Mouse (Mus musculus) ES-Bruce4 (cell line): ENCODE data around the gene Kcnk5.

Source experiments
- CTCF ChIP-seq: IDR thresholded peaks from one replicate; pipeline ENCODE4 v1.8.1; 2011; ENCODE audit warnings: low read depth, low read length
- POLR2A ChIP-seq: IDR thresholded peaks from one replicate; pipeline ENCODE4 v1.8.1; 2011; ENCODE audit warnings: low read length; ENCODE audit not compliant: insufficient read depth

GRCm38 (mm10) chr14:20225525-20225924, 43.9 kb upstream of the Kcnk5 start:
- no peak for TF ChIP-seq POLR2A
- no peak for TF ChIP-seq CTCF
